Mouse (Mus musculus) embryonic facial prominence, embryonic 15.5 days (tissue): ENCODE results near the gene Atxn7l3. TPM values are rescaled to one million over a fixed set of nuclear protein-coding genes. Genes with fewer than 3 reads are reported as not detected.

ENCODE experiments used
- polyA plus RNA-seq: library from polyadenylated mRNA; unstranded; fragments of >200 nt; fragmentation: Nextera tagmentation; extraction: Ambion mirVana; gene quantifications from 2 replicates; pipeline ENCODE4 v1.2.1, GENCODE M21; 2015

The Atxn7l3 gene
- polyA plus RNA-seq, 1 experiment from 2014 or later: 18.4 TPM

Other genes starting within 250 kb of the Atxn7l3 start
- gene Mpp2, start 208.1 kb downstream of the Atxn7l3 start, polyA plus RNA-seq: 7.0 and 10.7 TPM in 2 replicates
- gene Ppy, start 195.3 kb downstream of the Atxn7l3 start, polyA plus RNA-seq: not detected in 2 replicates
- not detected in 2 replicates for gene Pyy, start 188.8 kb downstream of the Atxn7l3 start, polyA plus RNA-seq
- gene Nags, start 151.1 kb downstream of the Atxn7l3 start, polyA plus RNA-seq: 0.98 and 1.7 TPM in 2 replicates
- gene Tmem101, start 140.2 kb downstream of the Atxn7l3 start, polyA plus RNA-seq: 39.4 and 39.9 TPM in 2 replicates
- 113 and 128 TPM in 2 replicates for gene Lsm12, start 111.3 kb downstream of the Atxn7l3 start, polyA plus RNA-seq
- 29.8 and 31.7 TPM in 2 replicates for gene G6pc3, start 107.0 kb downstream of the Atxn7l3 start, polyA plus RNA-seq
- gene Hdac5, start 66.5 kb downstream of the Atxn7l3 start, polyA plus RNA-seq: 105 and 106 TPM in 2 replicates
- gene BC030867, start 47.7 kb downstream of the Atxn7l3 start, polyA plus RNA-seq: 13.6 and 16.0 TPM in 2 replicates
- 0.12 and 0.26 TPM in 2 replicates for gene Asb16, start 27.9 kb downstream of the Atxn7l3 start, polyA plus RNA-seq
- 58.3 and 59.5 TPM in 2 replicates for gene Tmub2, start 11.7 kb downstream of the Atxn7l3 start, polyA plus RNA-seq
- 86.6 and 87.3 TPM in 2 replicates for gene Ubtf, start 23.1 kb upstream of the Atxn7l3 start, polyA plus RNA-seq
- gene Slc4a1, start 69.6 kb upstream of the Atxn7l3 start, polyA plus RNA-seq: 5.0 and 5.2 TPM in 2 replicates
- gene Rundc3a, start 96.8 kb upstream of the Atxn7l3 start, polyA plus RNA-seq: 7.5 and 8.3 TPM in 2 replicates
- gene Slc25a39, start 111.3 kb upstream of the Atxn7l3 start, polyA plus RNA-seq: 197 and 199 TPM in 2 replicates
- 196 and 199 TPM in 2 replicates for gene Grn, start 133.7 kb upstream of the Atxn7l3 start, polyA plus RNA-seq
- gene Fam171a2, start 151.1 kb upstream of the Atxn7l3 start, polyA plus RNA-seq: 8.5 and 9.7 TPM in 2 replicates
- 9.1 and 9.5 TPM in 2 replicates for gene Itga2b, start 173.5 kb upstream of the Atxn7l3 start, polyA plus RNA-seq